Mouse (Mus musculus): Measurements from ENCODE around the gene Atrnl1. TPM values are rescaled to one million over a fixed set of nuclear protein-coding genes. Genes with fewer than 3 reads are reported as not detected.
A peak's percentile ranks its signal among the peaks of the same experiment; 100 is the strongest.

Gene Atrnl1
- polyA plus RNA-seq, 1 experiment from 2014 or later = 5.1 TPM

GRCm38 (mm10) chr19:57610058-57610475, 767 bp upstream of the Atrnl1 start:
- ATAC-seq (ENCODE audit: insufficient number of reproducible peaks, low FRiP score) = peak; percentile 22
- Histone ChIP-seq H3K4me1 (replicated peaks) (peaks cover 12% of the 10 kb centered on the region), H3K9me3 (replicated peaks) (peaks cover 3% of the 10 kb centered on the region), H3K4me3 (peak overlapping the region; percentile 82), H3K9ac (peak overlapping the region; percentile 91), H3K36me3 (no peaks in the 10 kb centered on the region), H3K27ac (ENCODE audit: poor library complexity, severe bottlenecking) (peak overlapping the region; percentile 87), H3K4me2 (peak overlapping the region; percentile 98), H3K27me3 (replicated peaks) (0 out of 2 replicates have a peak, but pooled peaks cover 3% of the 10 kb centered on the region)
- under 1% methylated on average over 21 of the region's 21 CpGs for WGBS

GRCm38 (mm10) chr19:57611291-57612178, 701 bp downstream of the Atrnl1 start:
- no peaks in the 10 kb centered on the region for H3K36me3 ChIP-seq
- ATAC-seq (ENCODE audit: insufficient number of reproducible peaks, low FRiP score) = peak; percentile 80
- H3K4me2 ChIP-seq = peak overlapping the region; percentile 98
- H3K9ac ChIP-seq = peak overlapping the region; percentile 91
- H3K4me3 ChIP-seq = peak overlapping the region; percentile 82
- peaks cover 12% of the 10 kb centered on the region for H3K4me1 ChIP-seq (replicated peaks)
- H3K27me3 ChIP-seq (replicated peaks) = 0 out of 2 replicates have a peak, but pooled peaks cover 3% of the 10 kb centered on the region
- no peaks in the 10 kb centered on the region for H3K9me3 ChIP-seq (replicated peaks)
- peak overlapping the region; percentile 87 for H3K27ac ChIP-seq (ENCODE audit: poor library complexity, severe bottlenecking)
- 1% methylated on average over 53 of the region's 57 CpGs for WGBS

DNA sequence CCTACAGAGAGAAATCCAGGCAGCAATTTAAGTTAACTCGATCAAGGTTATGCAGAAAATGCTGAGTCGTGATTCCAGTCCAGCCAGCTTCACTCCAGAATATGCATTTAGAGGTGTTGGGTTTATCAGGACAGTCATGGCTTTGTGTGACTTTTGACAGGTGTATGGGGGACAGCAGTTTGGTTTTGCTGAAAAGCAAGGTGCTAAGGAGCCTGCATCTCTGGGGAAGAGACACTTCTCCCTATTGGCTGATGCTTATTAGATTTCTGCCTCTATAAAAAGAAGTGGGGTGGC, 1.3 kb downstream of the Atrnl1 start:
- Histone ChIP-seq H3K4me2 (peak overlapping the region; percentile 98), H3K27ac (ENCODE audit: poor library complexity, severe bottlenecking) (no peak overlapping the region), H3K4me1 (replicated peaks) (peaks cover 12% of the 10 kb centered on the region), H3K4me3 (peak overlapping the region; percentile 82), H3K36me3 (no peaks in the 10 kb centered on the region), H3K27me3 (replicated peaks) (no peaks in the 10 kb centered on the region), H3K9me3 (replicated peaks) (no peaks in the 10 kb centered on the region), H3K9ac (peak overlapping the region; percentile 91)
- WGBS = 10% methylated on average over 2 of the region's 2 CpGs
- no peak for ATAC-seq (ENCODE audit: insufficient number of reproducible peaks, low FRiP score)

DNA sequence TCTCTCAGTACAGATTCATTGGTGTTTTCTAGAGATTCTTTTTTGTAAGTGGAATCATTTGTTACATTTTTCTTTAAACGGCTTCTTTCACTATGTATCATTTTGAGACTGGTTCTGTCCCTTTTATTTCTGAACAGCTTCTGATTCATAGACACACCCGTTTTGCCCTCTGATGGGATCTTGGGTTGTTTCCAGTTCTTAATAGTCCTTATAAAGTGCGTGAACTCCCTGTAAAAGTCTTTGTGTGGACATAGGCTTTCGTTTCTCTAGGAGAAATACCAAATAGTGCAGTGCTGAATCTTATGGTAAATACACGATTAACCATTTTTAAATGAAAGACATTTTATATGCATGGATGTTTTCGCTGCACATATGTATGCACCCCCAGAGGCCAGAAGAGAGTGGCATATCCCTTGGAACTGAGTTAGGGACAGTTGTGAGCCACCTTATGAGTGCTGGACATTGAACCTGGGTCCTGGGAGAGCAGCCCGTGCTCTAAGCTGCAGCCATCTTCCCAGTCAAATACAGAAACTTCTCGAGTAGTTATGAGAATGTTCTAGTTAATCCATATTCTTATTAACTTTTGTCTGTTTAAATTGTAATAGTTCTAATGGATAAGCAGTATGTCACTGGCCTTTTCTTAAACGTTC, 5.3 kb downstream of the Atrnl1 start:
- Histone ChIP-seq H3K4me2 (no peak overlapping the region), H3K4me3 (no peak overlapping the region), H3K27ac (ENCODE audit: poor library complexity, severe bottlenecking) (no peak overlapping the region), H3K36me3 (no peaks in the 10 kb centered on the region), H3K27me3 (replicated peaks) (no peaks in the 10 kb centered on the region), H3K9me3 (replicated peaks) (no peaks in the 10 kb centered on the region), H3K9ac (no peak overlapping the region), H3K4me1 (replicated peaks) (peaks cover 19% of the 10 kb centered on the region)
- no peak for ATAC-seq (ENCODE audit: insufficient number of reproducible peaks, low FRiP score)
- 88% methylated on average over 9 of the region's 9 CpGs for WGBS

DNA sequence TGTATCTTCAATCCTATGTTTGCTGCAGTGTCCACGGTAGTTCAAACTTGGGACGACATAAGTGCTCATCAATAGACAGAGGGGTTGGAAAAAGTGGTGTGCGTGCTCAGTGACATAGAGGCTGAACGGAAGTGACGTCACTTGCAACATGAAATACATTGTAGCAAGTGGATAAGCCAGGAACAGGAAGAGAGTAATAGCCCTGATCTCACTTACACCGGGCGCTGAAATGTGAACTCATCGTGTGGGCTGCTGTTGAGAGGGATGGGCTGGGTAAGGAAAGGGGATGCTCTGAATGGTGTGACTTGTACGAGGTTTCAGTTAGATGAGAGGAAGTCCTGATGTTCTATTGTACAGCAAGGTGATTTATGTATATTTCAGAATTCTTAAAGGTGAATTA, 8.3 kb downstream of the Atrnl1 start:
- Histone ChIP-seq H3K9ac (no peak overlapping the region), H3K4me3 (no peak overlapping the region), H3K9me3 (replicated peaks) (no peaks in the 10 kb centered on the region), H3K27ac (ENCODE audit: poor library complexity, severe bottlenecking) (no peak overlapping the region), H3K4me1 (replicated peaks) (peaks cover 14% of the 10 kb centered on the region; the same call in 1 of the 2 replicates), H3K4me2 (no peak overlapping the region), H3K36me3 (no peaks in the 10 kb centered on the region), H3K27me3 (replicated peaks) (no peaks in the 10 kb centered on the region)
- WGBS = 72% methylated on average over 9 of the region's 9 CpGs
- ATAC-seq (ENCODE audit: insufficient number of reproducible peaks, low FRiP score) = no peak

GRCm38 (mm10) chr19:57621814-57622213, 11.0 kb downstream of the Atrnl1 start:
- no peak for ATAC-seq (ENCODE audit: insufficient number of reproducible peaks, low FRiP score)
- H3K9ac ChIP-seq = no peak overlapping the region
- WGBS = 82% methylated on average over 19 of the region's 19 CpGs
- peaks cover 14% of the 10 kb centered on the region; the same call in 1 of the 2 replicates for H3K4me1 ChIP-seq (replicated peaks)
- no peak overlapping the region for H3K4me2 ChIP-seq
- no peaks in the 10 kb centered on the region; the same call in 1 of the 2 replicates for H3K9me3 ChIP-seq (replicated peaks)
- H3K4me3 ChIP-seq = no peak overlapping the region
- H3K27me3 ChIP-seq (replicated peaks) = no peaks in the 10 kb centered on the region
- H3K36me3 ChIP-seq = peaks cover 3% of the 10 kb centered on the region; the same call in 1 of the 2 replicates
- H3K27ac ChIP-seq (ENCODE audit: poor library complexity, severe bottlenecking) = no peak overlapping the region

DNA sequence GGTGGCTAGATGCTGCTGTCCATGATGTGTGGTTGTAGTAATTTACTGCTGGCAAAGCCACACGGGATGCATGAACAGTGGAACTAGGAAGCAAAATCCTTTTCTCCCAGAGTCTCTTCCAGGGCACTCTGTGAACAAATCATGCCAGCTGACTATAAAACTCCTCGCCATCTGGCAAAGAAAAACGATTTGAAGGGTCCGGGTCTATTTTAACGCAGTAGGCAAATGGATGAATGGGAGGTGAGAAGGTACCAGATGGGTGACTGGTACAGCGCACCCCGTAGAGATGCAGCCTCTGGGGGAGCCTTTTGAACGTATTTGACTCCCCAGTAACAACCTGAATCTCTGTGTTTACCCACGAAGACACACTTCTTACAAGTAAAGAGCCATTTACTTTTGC, 14.9 kb downstream of the Atrnl1 start:
- Histone ChIP-seq H3K27me3 (replicated peaks) (no peaks in the 10 kb centered on the region), H3K9ac (no peak overlapping the region), H3K36me3 (peaks cover 3% of the 10 kb centered on the region; the same call in 1 of the 2 replicates), H3K9me3 (replicated peaks) (no peaks in the 10 kb centered on the region; the same call in 1 of the 2 replicates), H3K4me1 (replicated peaks) (0 out of 2 replicates have a peak, but pooled peaks cover 6% of the 10 kb centered on the region), H3K27ac (ENCODE audit: poor library complexity, severe bottlenecking) (no peak overlapping the region), H3K4me2 (no peak overlapping the region), H3K4me3 (no peak overlapping the region)
- ATAC-seq (ENCODE audit: insufficient number of reproducible peaks, low FRiP score) = no peak
- WGBS = 86% methylated on average over 9 of the region's 9 CpGs

GRCm38 (mm10) chr19:57627251-57627650, 16.4 kb downstream of the Atrnl1 start:
- no peak for ATAC-seq (ENCODE audit: insufficient number of reproducible peaks, low FRiP score)
- Histone ChIP-seq H3K27ac (ENCODE audit: poor library complexity, severe bottlenecking) (no peak overlapping the region), H3K36me3 (peaks cover 3% of the 10 kb centered on the region; the same call in 1 of the 2 replicates), H3K9ac (no peak overlapping the region), H3K4me1 (replicated peaks) (no peaks in the 10 kb centered on the region), H3K9me3 (replicated peaks) (no peaks in the 10 kb centered on the region; the same call in 1 of the 2 replicates), H3K27me3 (replicated peaks) (no peaks in the 10 kb centered on the region), H3K4me2 (no peak overlapping the region), H3K4me3 (no peak overlapping the region)
- WGBS = 86% methylated on average over 8 of the region's 8 CpGs

- Histone ChIP-seq H3K9ac (no peak overlapping the region), H3K4me3 (no peak overlapping the region), H3K36me3 (no peaks in the 10 kb centered on the region), H3K4me2 (no peak overlapping the region), H3K4me1 (replicated peaks) (no peaks in the 10 kb centered on the region), H3K27ac (ENCODE audit: poor library complexity, severe bottlenecking) (no peak overlapping the region), H3K9me3 (replicated peaks) (no peaks in the 10 kb centered on the region), H3K27me3 (replicated peaks) (no peaks in the 10 kb centered on the region)
- ATAC-seq (ENCODE audit: insufficient number of reproducible peaks, low FRiP score) = no peak
- 92% methylated on average over 21 of the region's 21 CpGs for WGBS
Measured at GRCm38 (mm10) chr19:57642536-57642935, 31.7 kb downstream of the Atrnl1 start.

GRCm38 (mm10) chr19:57642980-57643379, 32.1 kb downstream of the Atrnl1 start:
- no peak overlapping the region for H3K27ac ChIP-seq (ENCODE audit: poor library complexity, severe bottlenecking)
- H3K36me3 ChIP-seq = no peaks in the 10 kb centered on the region
- ATAC-seq (ENCODE audit: insufficient number of reproducible peaks, low FRiP score) = no peak
- no peaks in the 10 kb centered on the region for H3K9me3 ChIP-seq (replicated peaks)
- no peaks in the 10 kb centered on the region for H3K4me1 ChIP-seq (replicated peaks)
- 53% methylated on average over 2 of the region's 2 CpGs for WGBS
- H3K4me2 ChIP-seq = no peak overlapping the region
- H3K9ac ChIP-seq = no peak overlapping the region
- H3K27me3 ChIP-seq (replicated peaks) = no peaks in the 10 kb centered on the region
- H3K4me3 ChIP-seq = no peak overlapping the region

DNA sequence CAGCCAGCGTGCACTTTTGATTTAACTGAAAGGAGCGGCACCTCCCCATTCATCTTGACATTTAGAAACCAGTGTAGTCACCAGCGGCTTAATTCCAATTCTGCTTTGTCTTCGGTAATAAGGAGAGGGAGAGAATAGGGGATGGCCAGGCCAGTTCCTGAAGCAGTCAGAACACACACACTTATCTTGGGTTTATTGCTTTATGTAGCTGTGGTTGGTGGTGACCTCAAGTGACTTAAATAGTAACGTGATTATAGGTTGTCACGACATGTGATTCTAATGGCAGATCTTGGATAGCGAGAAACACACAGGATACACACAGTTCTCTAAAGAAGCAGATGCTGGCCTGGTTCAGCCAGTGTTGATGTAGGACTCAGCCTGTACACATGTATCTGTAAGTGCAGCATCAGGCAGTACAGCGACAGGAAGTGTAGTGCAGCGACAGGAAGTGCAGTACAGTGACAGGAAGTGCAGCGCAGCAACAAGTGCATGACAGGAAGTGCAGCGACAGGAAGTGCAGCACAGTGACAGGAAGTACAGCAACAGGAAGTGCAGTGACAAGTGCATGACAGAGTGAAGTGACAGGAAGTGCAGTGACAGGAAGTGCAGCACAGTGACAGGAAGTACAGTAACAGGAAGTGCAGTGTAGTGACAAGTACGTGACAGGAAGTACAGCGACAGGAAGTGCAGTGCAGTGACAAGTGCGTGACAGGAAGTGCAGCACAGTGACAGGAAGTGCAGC, 37.5 kb downstream of the Atrnl1 start:
- Histone ChIP-seq H3K9ac (no peak overlapping the region), H3K27me3 (replicated peaks) (no peaks in the 10 kb centered on the region), H3K36me3 (peaks cover 13% of the 10 kb centered on the region; the same call in 1 of the 2 replicates), H3K9me3 (replicated peaks) (peaks cover 8% of the 10 kb centered on the region), H3K4me3 (no peak overlapping the region), H3K27ac (ENCODE audit: poor library complexity, severe bottlenecking) (no peak overlapping the region; the same call in 1 of the 2 replicates), H3K4me1 (replicated peaks) (no peaks in the 10 kb centered on the region), H3K4me2 (no peak overlapping the region)
- ATAC-seq (ENCODE audit: insufficient number of reproducible peaks, low FRiP score) = no peak
- 88% methylated on average over 14 of the region's 14 CpGs for WGBS
